Mouse (Mus musculus): ENCODE measurements around the gene Cxcl5.

Gene Cxcl5

GRCm38 (mm10) chr5:90759077-90760065, at the start of gene Cxcl5:
Gene Cxcl5, plus strand, starts transcription at chr5:90759360.
- ATAC-seq (ENCODE audit: insufficient number of reproducible peaks, low FRiP score, low TSS enrichment) = no peak

DNA sequence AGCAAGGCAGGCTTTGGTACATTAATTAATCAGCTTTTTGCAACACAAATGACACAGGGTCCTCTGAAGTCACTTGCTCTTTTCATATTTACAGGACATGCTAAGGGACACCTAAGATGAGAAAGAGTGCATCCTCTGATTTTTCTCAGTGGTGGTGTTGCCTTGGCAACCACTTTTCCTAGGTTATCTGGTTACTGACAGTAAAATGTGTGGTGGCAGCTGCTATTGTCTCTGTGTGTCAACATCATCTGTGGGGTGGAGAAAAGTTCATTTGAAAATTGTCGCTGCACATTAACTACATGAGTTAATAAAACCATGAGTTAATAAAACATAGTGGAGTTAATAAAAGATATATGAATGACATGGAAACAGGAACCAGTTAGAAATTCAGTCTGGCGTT, 47.8 kb upstream of the Cxcl5 start:
- ATAC-seq (ENCODE audit: insufficient number of reproducible peaks, low FRiP score, low TSS enrichment) = no peak

DNA sequence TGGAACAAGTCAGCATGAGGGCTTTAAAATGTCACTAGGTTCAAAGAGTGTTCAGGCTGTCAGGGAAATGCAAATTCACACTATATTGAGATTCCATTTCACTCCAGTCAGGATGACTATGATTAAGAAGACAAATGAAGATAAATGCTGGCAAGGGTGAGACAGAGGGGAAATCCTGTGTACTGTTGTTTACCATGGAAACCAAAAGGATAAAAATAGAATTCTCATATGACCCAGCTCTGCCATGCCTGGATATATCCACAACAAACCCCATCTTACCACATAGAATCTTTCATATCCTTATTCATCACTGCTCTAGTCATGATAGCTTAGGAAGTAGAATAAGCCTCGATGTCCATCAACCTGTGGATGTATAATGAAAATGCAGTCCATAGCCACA, 41.2 kb upstream of the Cxcl5 start:
- no peak for ATAC-seq (ENCODE audit: insufficient number of reproducible peaks, low FRiP score, low TSS enrichment)

GRCm38 (mm10) chr5:90722656-90723055, 36.5 kb upstream of the Cxcl5 start:
- no peak for ATAC-seq (ENCODE audit: insufficient number of reproducible peaks, low FRiP score, low TSS enrichment)

- no peak for ATAC-seq (ENCODE audit: insufficient number of reproducible peaks, low FRiP score, low TSS enrichment)
Measured at GRCm38 (mm10) chr5:90728254-90728653, 30.9 kb upstream of the Cxcl5 start.

DNA sequence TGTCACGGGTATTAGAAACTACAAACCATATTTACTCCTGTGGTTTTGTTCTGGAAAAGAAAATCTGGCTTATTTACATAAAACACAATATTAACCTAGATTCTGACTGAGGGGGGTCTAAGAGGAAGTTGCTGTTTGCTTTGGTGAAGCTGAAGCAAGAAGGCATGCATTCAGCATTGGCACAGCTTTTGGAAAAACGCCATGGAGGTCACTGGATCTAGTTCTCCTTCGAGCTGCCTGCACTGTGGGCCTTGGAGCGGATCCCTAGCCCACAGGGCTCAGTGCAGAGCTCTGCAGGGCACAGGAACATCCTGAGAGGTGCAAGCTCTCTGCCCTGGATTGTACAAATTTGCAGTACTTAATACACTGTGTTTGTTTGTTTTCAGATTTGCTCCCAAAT, 27.7 kb upstream of the Cxcl5 start:
- ATAC-seq (ENCODE audit: insufficient number of reproducible peaks, low FRiP score, low TSS enrichment) = peak; percentile 94

- ATAC-seq (ENCODE audit: insufficient number of reproducible peaks, low FRiP score, low TSS enrichment) = no peak
Measured at GRCm38 (mm10) chr5:90742029-90742428, 17.1 kb upstream of the Cxcl5 start.

GRCm38 (mm10) chr5:90753934-90754333, 5.2 kb upstream of the Cxcl5 start:
- no peak for ATAC-seq (ENCODE audit: insufficient number of reproducible peaks, low FRiP score, low TSS enrichment)

DNA sequence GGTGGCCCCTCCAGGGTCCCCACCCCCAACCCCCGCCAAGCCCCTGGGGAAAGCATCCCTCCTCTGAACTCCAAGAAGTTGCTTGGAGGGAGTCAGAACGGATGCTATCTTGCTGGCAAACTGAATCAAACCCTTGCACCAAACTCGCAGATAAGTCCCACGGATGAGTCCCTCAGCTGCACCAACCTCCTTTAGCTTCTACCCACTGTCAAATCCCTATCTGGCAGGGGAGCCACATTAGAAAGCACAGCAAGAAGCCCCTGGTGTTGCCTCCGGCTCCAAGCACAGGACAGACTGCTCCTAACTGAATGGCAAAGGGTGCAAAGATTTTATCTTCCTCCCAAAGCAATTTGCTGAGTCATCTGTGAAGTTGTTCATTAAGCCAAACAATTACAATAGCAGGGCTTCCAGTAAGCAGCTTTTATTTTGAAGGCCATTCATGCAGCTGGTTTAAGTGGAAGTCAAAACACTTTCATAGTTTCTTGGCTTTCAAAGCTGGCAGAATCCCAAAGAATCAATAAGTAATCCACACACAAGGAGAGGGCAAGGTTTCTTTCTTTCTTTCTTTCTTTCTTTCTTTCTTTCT, 1.0 kb upstream of the Cxcl5 start:
- no peak for ATAC-seq (ENCODE audit: insufficient number of reproducible peaks, low FRiP score, low TSS enrichment)

GRCm38 (mm10) chr5:90760303-90760702, 1.1 kb downstream of the Cxcl5 start:
- no peak for ATAC-seq (ENCODE audit: insufficient number of reproducible peaks, low FRiP score, low TSS enrichment)

- no peak for ATAC-seq (ENCODE audit: insufficient number of reproducible peaks, low FRiP score, low TSS enrichment)
Measured at GRCm38 (mm10) chr5:90760844-90761243, 1.7 kb downstream of the Cxcl5 start.

GRCm38 (mm10) chr5:90761834-90762233, 2.7 kb downstream of the Cxcl5 start:
- ATAC-seq (ENCODE audit: insufficient number of reproducible peaks, low FRiP score, low TSS enrichment) = no peak

GRCm38 (mm10) chr5:90763912-90764665, 4.9 kb downstream of the Cxcl5 start:
- ATAC-seq (ENCODE audit: insufficient number of reproducible peaks, low FRiP score, low TSS enrichment) = no peak

DNA sequence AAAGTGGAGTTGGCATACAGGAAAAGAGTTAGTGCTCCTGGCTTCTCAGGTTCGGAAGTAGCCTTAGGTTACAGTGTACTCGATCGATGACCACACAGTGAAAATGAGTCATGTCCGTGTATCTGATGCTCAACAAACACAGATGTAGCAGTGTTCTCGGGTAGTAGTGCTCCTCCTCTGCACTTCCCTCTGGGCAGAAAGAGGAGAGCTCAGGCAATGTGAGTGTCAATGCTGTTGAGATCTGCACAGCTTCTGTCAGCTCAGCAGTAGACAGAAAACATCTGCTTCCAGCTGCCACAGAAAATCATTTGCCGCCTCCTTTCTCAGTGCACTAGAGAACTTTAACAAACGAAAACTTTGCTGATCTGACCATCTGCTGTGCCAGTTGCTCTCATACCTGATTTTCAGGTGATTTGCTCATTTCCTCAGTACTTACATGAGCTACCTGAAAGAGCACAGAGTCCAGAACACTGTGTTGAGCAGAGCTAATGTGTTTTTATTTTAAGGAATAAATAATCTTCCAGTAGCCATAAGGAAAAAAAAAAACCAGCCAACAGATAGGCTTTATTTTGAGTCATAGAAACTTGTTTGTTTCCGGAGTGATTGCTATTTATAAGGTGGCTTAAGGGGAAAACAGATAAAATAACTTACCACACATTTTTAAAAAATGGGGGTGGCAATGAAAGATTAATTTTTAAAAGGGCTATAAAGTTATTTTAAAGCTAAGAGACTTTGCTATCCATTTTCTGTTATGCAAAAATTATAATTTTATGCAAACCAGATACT, 6.9 kb downstream of the Cxcl5 start:
- ATAC-seq (ENCODE audit: insufficient number of reproducible peaks, low FRiP score, low TSS enrichment) = no peak

DNA sequence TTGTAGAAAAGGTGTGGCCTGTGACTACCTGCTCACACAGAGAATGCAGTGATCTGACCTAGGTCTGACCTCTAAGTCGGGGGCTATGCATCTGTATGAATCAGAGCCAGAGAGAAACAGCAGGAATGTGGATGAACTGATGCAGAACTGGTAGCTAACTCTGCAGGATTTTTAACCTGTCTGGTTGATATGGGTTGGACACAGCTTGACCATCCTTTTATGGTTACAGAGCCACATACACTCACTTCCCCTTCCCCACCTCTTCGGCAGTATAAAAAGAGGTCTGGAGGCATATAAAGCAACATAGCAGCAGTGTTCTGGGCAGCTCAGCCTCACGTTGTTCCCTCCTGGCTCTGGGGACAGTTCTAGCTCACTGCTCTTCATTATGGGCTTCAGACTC, 9.1 kb downstream of the Cxcl5 start, which contains the start of gene Ppbp:
TSS of gene Ppbp (plus strand) at position 301 of the 400 bp plus-strand sequence.
- no peak for ATAC-seq (ENCODE audit: insufficient number of reproducible peaks, low FRiP score, low TSS enrichment)

GRCm38 (mm10) chr5:90771369-90771768, 12.2 kb downstream of the Cxcl5 start:
- no peak for ATAC-seq (ENCODE audit: insufficient number of reproducible peaks, low FRiP score, low TSS enrichment)

DNA sequence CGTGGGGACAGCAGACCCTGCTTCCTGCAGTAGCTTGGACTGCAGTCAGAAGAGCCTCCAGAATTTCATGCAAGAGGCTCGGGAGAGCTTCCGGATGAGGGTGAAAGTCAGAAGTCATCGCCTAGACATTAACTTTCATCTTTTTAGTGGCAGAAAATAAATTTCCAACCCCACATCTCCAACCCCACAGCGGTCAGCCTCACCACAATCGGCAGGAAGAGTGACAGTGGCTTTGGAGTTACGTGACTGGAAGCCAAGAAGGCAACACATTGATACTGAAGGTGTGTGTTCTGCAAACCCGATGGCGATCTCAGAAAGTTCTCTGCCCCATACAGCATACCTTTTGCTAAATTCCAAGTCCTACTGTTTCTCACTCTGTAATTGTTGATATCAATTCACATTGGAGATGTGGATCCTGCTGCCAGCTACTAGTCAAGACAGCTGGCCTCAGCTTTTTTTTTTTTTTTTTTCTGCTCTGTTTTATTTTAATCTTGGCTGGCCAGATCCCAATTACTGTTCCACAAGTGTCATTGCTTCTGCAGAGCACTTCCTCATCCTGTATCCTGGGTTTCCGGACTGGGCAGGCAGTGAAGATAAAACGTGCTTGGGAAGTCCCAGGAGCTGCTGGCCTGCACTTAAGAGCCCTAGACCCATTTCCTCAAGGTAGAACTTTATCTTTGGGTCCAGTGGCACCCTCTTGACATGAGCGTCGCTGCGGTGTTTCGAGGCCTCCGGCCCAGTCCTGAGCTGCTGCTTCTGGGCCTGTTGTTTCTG, 12.9 kb downstream of the Cxcl5 start, which contains the start of gene Pf4:
TSS of gene Pf4 (plus strand) at position 556 of the 774 bp plus-strand sequence.
- ATAC-seq (ENCODE audit: insufficient number of reproducible peaks, low FRiP score, low TSS enrichment) = no peak

DNA sequence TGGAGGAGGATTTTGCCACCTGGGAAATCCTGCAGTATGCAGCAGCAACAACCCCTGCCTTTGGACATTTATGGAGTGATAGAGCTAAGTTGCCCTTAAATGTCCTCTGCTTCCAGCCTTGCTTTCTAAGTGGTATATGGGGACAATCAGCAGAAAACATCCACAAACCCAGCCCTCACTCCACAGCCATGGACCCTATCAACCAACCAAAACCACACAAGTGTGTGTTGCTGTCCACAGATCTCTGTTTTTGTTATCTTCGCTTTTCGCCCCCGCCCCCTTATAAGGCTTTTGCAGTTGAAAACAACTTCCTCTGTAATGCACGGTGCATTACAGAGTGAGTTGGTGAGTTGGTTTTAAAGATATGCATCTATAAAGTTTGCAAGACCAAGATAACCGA, 16.4 kb downstream of the Cxcl5 start:
- no peak for ATAC-seq (ENCODE audit: insufficient number of reproducible peaks, low FRiP score, low TSS enrichment)

DNA sequence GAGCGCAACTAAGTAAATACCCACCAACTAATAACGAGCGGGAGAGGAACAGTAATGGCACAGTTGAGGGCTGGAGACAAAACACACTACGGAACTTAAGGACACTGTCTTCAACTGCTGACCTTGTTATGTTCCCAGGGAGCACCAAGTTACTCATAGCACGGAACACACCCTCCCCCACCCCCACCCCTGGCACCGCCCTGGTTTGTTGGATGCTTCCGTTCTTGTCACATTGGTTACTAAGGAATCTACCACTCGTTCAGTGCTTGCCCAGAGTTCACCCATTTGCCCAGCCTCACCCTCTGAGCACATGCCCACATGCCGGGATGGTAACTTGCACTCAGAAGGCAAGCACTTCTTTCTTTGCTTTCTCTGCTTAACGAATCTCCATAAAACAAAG, 18.5 kb downstream of the Cxcl5 start:
- no peak for ATAC-seq (ENCODE audit: insufficient number of reproducible peaks, low FRiP score, low TSS enrichment)

All from cerebellum, adult (tissue).